Mouse (Mus musculus) lung, adult 2 months (tissue): Measurements from ENCODE around the gene Slc22a17.

Source experiments
- CTCF ChIP-seq: fragments of 200-500 bp; IDR thresholded peaks from 2 replicates; pipeline ENCODE4 v1.5.1; 2011; ENCODE audit warnings: mild to moderate bottlenecking, low read length, control low read depth; ENCODE audit not compliant: insufficient read depth
- POLR2A ChIP-seq: fragments of 200-500 bp; IDR thresholded peaks from 2 replicates; pipeline ENCODE4 v1.6.1; 2011; ENCODE audit warnings: low read depth, mild to moderate bottlenecking, control low read depth, low read length, borderline replicate concordance; ENCODE audit errors: extremely low read depth

- TF ChIP-seq CTCF: no peak
- no peak for TF ChIP-seq POLR2A
These were observed 56.2 kb downstream of the Slc22a17 start for GRCm38 (mm10) chr14:54856703-54857102.
